Mouse (Mus musculus): Measurements from ENCODE around the gene Sertad4.
A peak's percentile ranks its signal among the peaks of the same experiment; 100 is the strongest.

Sertad4 gene

GRCm38 (mm10) chr1:192806168-192807157 lies 49.1 kb downstream of the Sertad4 start:
- peak in 1 of 2 experiments; percentile 38 for DNase-seq (ENCODE audit: low spot score in 2 of 2)

- DNase-seq (ENCODE audit: low spot score in 2 of 2) = no peak
Observed at GRCm38 (mm10) chr1:192800338-192800737, 55.2 kb downstream of the Sertad4 start.

GRCm38 (mm10) chr1:192799165-192799991 lies 56.2 kb downstream of the Sertad4 start:
- DNase-seq (ENCODE audit: low spot score in 2 of 2) = no peak

GRCm38 (mm10) chr1:192798212-192799164 lies 57.1 kb downstream of the Sertad4 start:
- DNase-seq (ENCODE audit: low spot score in 2 of 2) = peak; percentile 75 to 80

GRCm38 (mm10) chr1:192797011-192797274 lies 58.6 kb downstream of the Sertad4 start:
- no peak for DNase-seq (ENCODE audit: low spot score in 2 of 2)

GRCm38 (mm10) chr1:192796201-192797010 lies 59.1 kb downstream of the Sertad4 start:
- no peak for DNase-seq (ENCODE audit: low spot score in 2 of 2)

GRCm38 (mm10) chr1:192794957-192795745 lies 60.4 kb downstream of the Sertad4 start:
- DNase-seq (ENCODE audit: low spot score in 2 of 2) = no peak

All from urinary bladder, postnatal 4 days (tissue).